Mouse (Mus musculus): Measurements from ENCODE around the gene Crip3. TPM values are rescaled to one million over a fixed set of nuclear protein-coding genes. Genes with fewer than 3 reads are reported as not detected.

Crip3 gene
- total and polyA plus RNA-seq, 3 experiments: not detected

- no peaks in the 10 kb centered on the region for H3K79me2 ChIP-seq (ENCODE audit: control insufficient read depth, insufficient read depth, low read length, poor library complexity)
- no peak for DNase-seq (ENCODE audit: low read depth, low spot score)
- H3K27ac ChIP-seq (ENCODE audit: control insufficient read depth, low read depth, low read length): no peak overlapping the region
- no peak overlapping the region for H3K9ac ChIP-seq (ENCODE audit: control insufficient read depth, low read depth, low read length, poor library complexity, severe bottlenecking)
- TF ChIP-seq ZC3H11A (IDR thresholded peaks at IDR 0.05; ENCODE audit: low read depth, low read length) (no peak), GATA1 (IDR thresholded peaks at IDR 0.05; ENCODE audit: low read depth, low read length) (no peak), MXI1 (IDR thresholded peaks at IDR 0.05; ENCODE audit: low read depth, low read length) (no peak), ETS1 (IDR thresholded peaks at IDR 0.05; ENCODE audit: low read depth, low read length) (no peak), POLR2AphosphoS2 (IDR thresholded peaks at IDR 0.05; ENCODE audit: low read length) (no peak), UBTF (IDR thresholded peaks at IDR 0.05; ENCODE audit: borderline replicate concordance, insufficient read depth, low read depth, low read length) (no peak), TCF12 (IDR thresholded peaks at IDR 0.05; ENCODE audit: low read depth, low read length) (no peak), MEF2A (IDR thresholded peaks at IDR 0.05; ENCODE audit: extremely low read depth, insufficient replicate concordance, low read depth, low read length, poor library complexity, severe bottlenecking) (no peak), MYC (IDR thresholded peaks at IDR 0.05; ENCODE audit: low read depth, low read length) (no peak), EP300 (IDR thresholded peaks at IDR 0.05; ENCODE audit: low read depth in 1 of 2, low read length in 2 of 2) (no peak), MAFK (IDR thresholded peaks at IDR 0.05; ENCODE audit: borderline replicate concordance, low read depth, low read length) (no peak), TBP (IDR thresholded peaks at IDR 0.05; ENCODE audit: low read depth, low read length) (no peak), KAT2A (conservative IDR thresholded peaks at IDR 0.05; ENCODE audit: low read depth, low read length) (no peak), MAZ (IDR thresholded peaks at IDR 0.05; ENCODE audit: low read depth, low read length) (no peak), POLR2AphosphoS5 (IDR thresholded peaks at IDR 0.05; ENCODE audit: borderline replicate concordance, low read depth, low read length) (no peak), RCOR1 (IDR thresholded peaks at IDR 0.05; ENCODE audit: low read depth, low read length) (no peak), CHD2 (IDR thresholded peaks at IDR 0.05; ENCODE audit: low read length) (no peak), JUND (IDR thresholded peaks at IDR 0.05; ENCODE audit: low read depth, low read length) (no peak), ZKSCAN1 (IDR thresholded peaks at IDR 0.05; ENCODE audit: low read depth, low read length) (no peak), SIN3A (IDR thresholded peaks at IDR 0.05; ENCODE audit: low read length) (no peak)
- H3K27me3 ChIP-seq (ENCODE audit: control insufficient read depth in 1 of 2, insufficient read depth in 2 of 2, low read length in 2 of 2): no peaks in the 10 kb centered on the region
- H3K36me3 ChIP-seq (ENCODE audit: control insufficient read depth in 1 of 2, insufficient read depth in 2 of 2, low read length in 2 of 2): no peaks in the 10 kb centered on the region
- H3K9me3 ChIP-seq (replicated peaks; ENCODE audit: insufficient read depth, low read length): no peaks in the 10 kb centered on the region
- H3K4me3 ChIP-seq (ENCODE audit: control insufficient read depth in 1 of 2, insufficient read depth in 1 of 2, low read depth in 2 of 2, low read length in 2 of 2): no peak overlapping the region
- H3K4me1 ChIP-seq (ENCODE audit: control insufficient read depth in 1 of 2, insufficient read depth in 2 of 2, low read length in 2 of 2): no peaks in the 10 kb centered on the region
These were observed 29.7 kb downstream of the Crip3 start for GRCm38 (mm10) chr17:46458439-46458838.

- peaks cover 0 to 2% of the 10 kb centered on the region in 2 experiments; a peak in 1 of 4 replicates for H3K27me3 ChIP-seq (ENCODE audit: control insufficient read depth in 1 of 2, insufficient read depth in 2 of 2, low read length in 2 of 2)
- DNase-seq (ENCODE audit: low read depth, low spot score): no peak
- H3K79me2 ChIP-seq (ENCODE audit: control insufficient read depth, insufficient read depth, low read length, poor library complexity): no peaks in the 10 kb centered on the region
- TF ChIP-seq MEF2A (IDR thresholded peaks at IDR 0.05; ENCODE audit: extremely low read depth, insufficient replicate concordance, low read depth, low read length, poor library complexity, severe bottlenecking) (no peak), GABPA (IDR thresholded peaks at IDR 0.05; ENCODE audit: low read depth, low read length) (no peak), ELF1 (IDR thresholded peaks at IDR 0.05; ENCODE audit: low read depth, low read length) (no peak), MAZ (IDR thresholded peaks at IDR 0.05; ENCODE audit: low read depth, low read length) (no peak)
- no peaks in the 10 kb centered on the region for H3K36me3 ChIP-seq (ENCODE audit: control insufficient read depth in 1 of 2, insufficient read depth in 2 of 2, low read length in 2 of 2)
- H3K27ac ChIP-seq (ENCODE audit: control insufficient read depth, low read depth, low read length): no peak overlapping the region
- no peaks in the 10 kb centered on the region for H3K9me3 ChIP-seq (replicated peaks; ENCODE audit: insufficient read depth, low read length)
- no peak overlapping the region for H3K9ac ChIP-seq (ENCODE audit: control insufficient read depth, low read depth, low read length, poor library complexity, severe bottlenecking)
- no peak overlapping the region for H3K4me3 ChIP-seq (ENCODE audit: control insufficient read depth in 1 of 2, insufficient read depth in 1 of 2, low read depth in 2 of 2, low read length in 2 of 2)
- H3K4me1 ChIP-seq (ENCODE audit: control insufficient read depth in 1 of 2, insufficient read depth in 2 of 2, low read length in 2 of 2): no peaks in the 10 kb centered on the region
These were observed 31.9 kb downstream of the Crip3 start for GRCm38 (mm10) chr17:46460673-46461072.
